Comparison of ENCODE assay signal across 9 mouse cellular contexts in the genomic region with DNA sequence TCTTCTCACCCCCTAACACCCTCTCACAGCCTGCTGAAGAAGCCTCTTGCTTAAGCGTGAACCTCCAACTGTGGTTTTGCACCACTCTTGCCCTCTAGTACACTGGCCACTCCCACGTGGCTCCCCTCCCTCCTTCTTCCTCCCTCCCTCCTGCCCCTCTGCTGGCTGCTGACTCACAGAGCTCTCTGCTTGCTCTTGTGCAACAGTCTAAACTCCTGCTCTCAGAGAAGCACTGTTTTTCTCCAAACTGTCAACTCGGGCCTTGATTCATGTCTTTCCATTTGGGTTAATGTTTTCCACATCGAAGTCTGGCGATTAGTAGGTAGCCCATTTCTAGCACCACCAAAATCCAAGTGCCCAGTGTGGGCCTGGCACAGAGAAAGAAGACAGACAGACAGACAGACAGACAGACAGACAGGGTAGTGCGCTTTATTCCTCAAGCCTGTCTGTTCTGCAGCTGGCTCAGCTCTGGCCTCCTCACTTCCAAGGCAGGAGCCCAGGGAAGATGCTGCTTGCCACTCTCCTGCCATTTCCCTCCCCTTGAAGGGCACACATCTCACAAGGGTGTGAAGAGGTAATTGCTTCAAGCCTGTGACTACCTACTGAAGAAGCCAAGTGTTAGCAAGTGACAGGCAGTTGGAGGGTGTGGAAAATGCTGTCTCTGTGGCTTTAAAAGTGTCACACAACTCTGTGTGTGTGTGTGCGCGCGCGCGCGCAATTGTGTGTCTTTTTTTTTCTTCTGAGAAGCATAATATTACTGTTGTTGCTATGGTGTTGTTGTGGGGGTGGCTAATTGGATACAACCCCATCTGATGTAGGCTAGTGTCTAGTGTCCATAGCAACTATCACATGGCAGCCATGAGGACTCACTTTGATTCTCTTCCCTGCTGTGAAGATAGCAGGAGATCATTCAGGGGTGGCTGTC.
A peak's percentile ranks its signal among the peaks of the same experiment; 100 is the strongest.
DNase-seq lines count a peak whose midpoint lies in the region; ATAC-seq and TF ChIP-seq lines count a peak whose summit lies in the region.
"Had no signal": no experiment of that assay in that cellular context is flagged by ENCODE, and none has a peak within 500 bp of the region (broad histone marks: within the 10 kb centered on the region; RNA-seq: fewer than 3 reads in every experiment).

No protein-coding gene starts in this region.

- no peak for ATAC-seq in midbrain, embryonic 14.5 days (ENCODE audit: low FRiP score, low TSS enrichment)

- H3K9ac ChIP-seq in midbrain, embryonic 14.5 days (replicated peaks; ENCODE audit: low read length): no peak overlapping the region
- H3K9ac ChIP-seq: midbrain, embryonic 12.5 days had no signal

- H3K27me3 ChIP-seq in thymus, adult 2 months (ENCODE audit: control insufficient read depth, insufficient read depth, low read length): no peaks in the 10 kb centered on the region
- no peaks in the 10 kb centered on the region for H3K27me3 ChIP-seq in midbrain, embryonic 14.5 days (ENCODE audit: control insufficient read depth, insufficient read depth, low read length)
- H3K27me3 ChIP-seq: midbrain, embryonic 12.5 days had no signal

- no peaks in the 10 kb centered on the region for H3K9me3 ChIP-seq in midbrain, embryonic 14.5 days (ENCODE audit: control insufficient read depth, low read length)
- H3K9me3 ChIP-seq: midbrain, embryonic 12.5 days had no signal

- no peak for TF ChIP-seq POLR2A in thymus, adult 2 months (IDR thresholded peaks at IDR 0.05; ENCODE audit: control insufficient read depth, extremely low read depth, insufficient read depth, low read length, poor library complexity)

- H3K4me2 ChIP-seq in midbrain, embryonic 14.5 days (ENCODE audit: low read length): no peak overlapping the region
- H3K4me2 ChIP-seq: midbrain, embryonic 12.5 days had no signal

- no peak overlapping the region for H3K27ac ChIP-seq in thymus, adult 2 months (ENCODE audit: control insufficient read depth, insufficient read depth, low read length)
- H3K27ac ChIP-seq in midbrain, embryonic 14.5 days (replicated peaks; ENCODE audit: low read depth, low read length): no peak overlapping the region
- H3K27ac ChIP-seq: midbrain, embryonic 12.5 days had no signal

- no peak overlapping the region for H3K4me3 ChIP-seq in thymus, adult 2 months (ENCODE audit: control insufficient read depth, insufficient read depth, low read length)
- no peak overlapping the region for H3K4me3 ChIP-seq in midbrain, embryonic 14.5 days (replicated peaks; ENCODE audit: low read depth, low read length)
- H3K4me3 ChIP-seq: midbrain, embryonic 12.5 days had no signal

- H3K36me3 ChIP-seq in thymus, adult 2 months (ENCODE audit: control insufficient read depth, insufficient read depth, low read length): no peaks in the 10 kb centered on the region
- H3K36me3 ChIP-seq in midbrain, embryonic 14.5 days (ENCODE audit: control insufficient read depth, insufficient read depth, low read length): no peaks in the 10 kb centered on the region
- H3K36me3 ChIP-seq: midbrain, embryonic 12.5 days had no signal

- DNase-seq in thymus, adult 2 months: peak; percentile 18
- no peak for DNase-seq in thymus, postnatal 4 days
- DNase-seq in embryo, embryonic 10.5 days (ENCODE audit: low spot score): peak; percentile 39
- DNase-seq in heart, postnatal 14 days: peak; percentile 62 to 64
- DNase-seq in left cerebral cortex, postnatal 25 days (ENCODE audit: low spot score in 2 of 2): peak; percentile 39 to 60
- peak; percentile 52 to 63 for DNase-seq in monocyte, adult 2 months (ENCODE audit: low read depth in 1 of 2, low spot score in 2 of 2)
- DNase-seq in B cell, adult 2 months: no peak
- DNase-seq in midbrain, embryonic 14.5 days: no peak

- 58% methylated on average over 12 of the region's 12 CpGs for WGBS in thymus, adult 2 months
- WGBS in midbrain, embryonic 14.5 days: 81% methylated on average over 12 of the region's 12 CpGs

- intact Hi-C loops in heart, postnatal 14 days (cut with DNase I): no loop called here
- intact Hi-C loops in left cerebral cortex, postnatal 25 days (cut with DNase I): loop anchor here (5.0 kb wide), 1 partner anchor 125 kb away; no protein-coding TSS in a partner anchor

- no peak for TF ChIP-seq CTCF in thymus, adult 2 months (IDR thresholded peaks at IDR 0.05; ENCODE audit: borderline replicate concordance, control insufficient read depth, extremely low read depth, insufficient read depth, low read length, poor library complexity)

- no peaks in the 10 kb centered on the region for H3K4me1 ChIP-seq in thymus, adult 2 months (replicated peaks; ENCODE audit: control insufficient read depth, insufficient read depth, low read length)
- H3K4me1 ChIP-seq in midbrain, embryonic 14.5 days (ENCODE audit: control insufficient read depth, insufficient read depth, low read length): 0 out of 2 replicates have a peak, but pooled peaks cover 3% of the 10 kb centered on the region
- H3K4me1 ChIP-seq: midbrain, embryonic 12.5 days had no signal

Comparison
In these comparisons a context has a peak if more than half of its experiments do, and no peak if none do; other contexts are left out.
1. DNase-seq: peak in thymus, adult 2 months (single experiment), embryo, embryonic 10.5 days (single experiment), heart, postnatal 14 days (2 of 2), left cerebral cortex, postnatal 25 days (2 of 2) and monocyte, adult 2 months (2 of 2); none in thymus, postnatal 4 days (single experiment), B cell, adult 2 months (0 of 2) and midbrain, embryonic 14.5 days (single experiment).